Mouse (Mus musculus): ENCODE measurements around the gene Chchd6.

DNA sequence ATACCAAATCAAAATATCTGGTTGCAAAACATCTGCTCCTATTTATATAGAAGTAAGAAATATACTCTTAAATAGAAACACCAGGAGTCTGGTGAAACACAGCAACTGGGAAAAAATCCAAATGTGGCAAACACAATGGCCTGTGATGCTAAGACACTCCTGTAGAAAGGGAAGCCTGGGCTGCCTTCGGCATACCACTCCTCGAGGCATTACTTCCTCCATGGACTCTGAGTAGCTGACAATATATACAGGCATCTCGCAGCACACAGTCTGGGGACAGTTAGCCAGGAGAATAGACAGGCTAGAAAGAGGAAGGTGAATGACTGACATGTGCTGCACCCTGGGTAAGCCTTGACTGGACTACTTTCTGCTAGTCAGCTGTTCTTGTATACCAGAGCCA, 146.7 kb downstream of the Chchd6 start:
- TF ChIP-seq CTCF (IDR thresholded peaks at IDR 0.05; ENCODE audit: control insufficient read depth, insufficient read depth, insufficient read length) (no peak), USF1 (IDR thresholded peaks at IDR 0.05; ENCODE audit: low read depth) (no peak), MYOG (IDR thresholded peaks at IDR 0.05; ENCODE audit: control insufficient read depth, extremely low read depth, insufficient read length) (no peak), FOSL1 (IDR thresholded peaks at IDR 0.05; ENCODE audit: insufficient read depth, low read length, poor library complexity, severe bottlenecking) (no peak), MAX (IDR thresholded peaks at IDR 0.05) (no peak)

All from C2C12 (cell line).